Mouse (Mus musculus) brain, embryonic 14.5 days (tissue): ENCODE measurements around the gene Plagl1.

Experiments
- CTCF ChIP-seq: fragments of 200-500 bp; IDR thresholded peaks from 2 replicates; pipeline ENCODE4 v1.5.1; 2012; ENCODE audit warnings: inconsistent platforms, mild to moderate bottlenecking, moderate library complexity, borderline replicate concordance; ENCODE audit not compliant: insufficient read depth, insufficient read length; ENCODE audit errors: extremely low read depth
- POLR2A ChIP-seq: fragments of 200-500 bp; IDR thresholded peaks from 2 replicates; pipeline ENCODE4 v1.6.1; 2012; ENCODE audit warnings: mild to moderate bottlenecking, inconsistent platforms, borderline replicate concordance; ENCODE audit not compliant: poor library complexity, insufficient read depth, insufficient read length, severe bottlenecking; ENCODE audit errors: extremely low read depth

- TF ChIP-seq CTCF (no peak), POLR2A (no peak)
These were observed 67.6 kb downstream of the Plagl1 start for GRCm38 (mm10) chr10:13127946-13128345.
